Mouse (Mus musculus) megakaryocyte, embryonic 14.5 days (primary cell): ENCODE data around the gene Tes. TPM values are rescaled to one million over a fixed set of nuclear protein-coding genes. Genes with fewer than 3 reads are reported as not detected.
"Not testable (repeated sequence)": the region's sequence is repeated elsewhere in the genome, so short reads cannot be mapped to it uniquely, and the experiment has no call there.

Experiments used
- H3K27me3 ChIP-seq: replicated peaks from 2 replicates; pipeline ENCODE3; 2012; ENCODE audit warnings: inconsistent platforms
- H3K36me3 ChIP-seq: replicated peaks from 2 replicates; pipeline ENCODE3; 2012; ENCODE audit warnings: low read length, inconsistent platforms, mixed read lengths
- H3K4me1 ChIP-seq: 2 replicates; pipeline ENCODE4 v1.6.1; 2012; ENCODE audit warnings: inconsistent platforms
- H3K4me3 ChIP-seq: replicated peaks from 2 replicates; pipeline ENCODE3; 2012; ENCODE audit warnings: moderate library complexity, mild to moderate bottlenecking, inconsistent platforms
- H3K9me3 ChIP-seq: 2 replicates; pipeline ENCODE4 v1.6.1; 2012; ENCODE audit warnings: inconsistent platforms
- FLI1 ChIP-seq: IDR thresholded peaks from 2 replicates; pipeline ENCODE4 v1.6.1; 2012; ENCODE audit warnings: low read length, inconsistent platforms, mixed read lengths
- GATA1 ChIP-seq: IDR thresholded peaks from 3 replicates; pipeline ENCODE4 v1.6.1; 2012; ENCODE audit warnings: mixed read lengths, low read length, inconsistent platforms, borderline replicate concordance
- polyA plus RNA-seq: library from polyadenylated mRNA; stranded (reverse); fragments of >175 nt; gene quantifications from 2 replicates; pipeline ENCODE4 v1.2.3, GENCODE M21; 2012; ENCODE audit warnings: low replicate concordance; ENCODE audit not compliant: insufficient read depth

Tes gene
- polyA plus RNA-seq, 1 experiment: 12.8 TPM

DNA sequence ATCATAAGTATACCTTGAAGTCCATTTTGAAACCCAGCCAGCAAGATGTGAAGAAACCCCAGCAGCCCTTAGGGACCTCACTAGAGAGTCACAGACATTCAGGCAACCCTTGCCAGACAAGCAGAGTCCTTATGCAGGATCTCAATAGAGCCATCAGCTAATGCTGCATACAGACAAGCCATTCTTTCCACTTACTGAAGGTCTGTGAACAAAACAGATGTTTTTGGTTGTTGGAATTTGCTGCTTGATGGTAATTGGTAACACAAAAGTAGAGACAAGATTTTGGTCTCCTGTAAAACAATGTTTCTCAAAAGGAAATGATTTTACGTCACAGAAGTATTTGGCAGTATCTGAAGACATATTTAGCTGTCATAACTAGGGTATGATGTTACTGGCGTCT is 10.2 kb upstream of the Tes start:
- TF ChIP-seq FLI1 (no peak), GATA1 (no peak)
- Histone ChIP-seq H3K9me3 (no peaks in the 10 kb centered on the region), H3K36me3 (no peaks in the 10 kb centered on the region), H3K27me3 (no peaks in the 10 kb centered on the region), H3K4me3 (no peak overlapping the region), H3K4me1 (peaks cover 23% of the 10 kb centered on the region)

DNA sequence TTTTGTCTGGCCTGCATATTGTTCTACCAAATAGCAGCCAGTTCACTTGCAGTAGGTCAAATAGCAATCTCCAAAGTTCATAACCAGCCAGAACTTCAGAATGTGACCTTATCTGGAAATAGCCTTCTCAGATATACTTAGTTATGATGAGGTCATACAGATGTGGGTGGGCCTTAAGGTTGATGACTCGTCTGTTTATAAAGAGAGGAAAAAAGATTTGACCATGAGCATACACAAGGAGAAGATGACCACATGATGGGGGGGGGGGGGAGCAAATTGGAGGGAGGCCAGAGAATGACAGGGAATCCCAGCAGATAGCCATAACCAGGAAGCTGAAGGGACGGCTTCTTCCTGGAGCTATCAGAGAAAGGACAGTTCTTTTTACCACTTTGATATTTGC is 9.3 kb upstream of the Tes start:
- H3K27me3 ChIP-seq: no peaks in the 10 kb centered on the region
- TF ChIP-seq GATA1 (no peak), FLI1 (no peak)
- H3K9me3 ChIP-seq: no peaks in the 10 kb centered on the region
- H3K36me3 ChIP-seq: no peaks in the 10 kb centered on the region
- peaks cover 23% of the 10 kb centered on the region for H3K4me1 ChIP-seq
- H3K4me3 ChIP-seq: no peak overlapping the region

DNA sequence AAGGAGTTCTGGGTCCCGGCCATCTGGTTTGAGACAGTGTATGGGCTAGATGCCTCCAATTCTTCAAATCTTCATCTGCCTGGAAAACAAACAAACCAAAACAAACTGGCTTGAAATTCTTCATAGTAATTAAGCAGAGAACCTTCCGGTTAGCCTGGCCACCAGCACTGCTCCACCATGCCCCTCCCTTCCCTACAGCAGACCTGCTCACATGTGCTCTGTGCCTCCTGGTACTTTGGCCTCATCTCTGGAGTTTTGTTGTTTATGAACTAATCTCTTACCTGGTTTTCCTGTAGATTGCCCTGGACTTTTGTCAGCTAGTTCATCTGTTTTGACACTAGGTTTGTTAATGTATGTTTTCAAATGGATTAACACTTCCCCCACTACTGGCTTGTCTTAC is 5.4 kb upstream of the Tes start:
- TF ChIP-seq GATA1 (no peak), FLI1 (no peak)
- Histone ChIP-seq H3K27me3 (no peaks in the 10 kb centered on the region), H3K4me3 (no peak overlapping the region), H3K36me3 (no peaks in the 10 kb centered on the region), H3K4me1 (peaks cover 20% of the 10 kb centered on the region), H3K9me3 (no peaks in the 10 kb centered on the region)

DNA sequence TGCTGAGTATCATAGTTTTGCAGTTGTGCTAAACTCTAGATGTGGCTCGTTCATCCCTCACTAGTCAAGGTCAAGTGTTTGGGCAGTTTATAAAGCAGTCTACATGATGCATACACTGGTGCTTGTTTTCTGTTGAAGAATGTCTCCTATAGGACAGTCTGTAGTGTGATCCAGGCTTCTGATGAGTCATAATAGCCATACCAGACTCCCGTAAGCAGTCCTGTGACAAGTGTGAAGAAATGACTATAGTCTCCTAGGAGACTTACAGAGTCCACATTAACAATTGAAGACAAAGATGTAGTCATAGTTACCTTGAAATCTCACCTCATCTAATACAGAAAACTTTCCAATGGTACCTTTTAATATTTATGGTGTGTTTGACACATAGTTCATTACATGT is 4.8 kb upstream of the Tes start:
- Histone ChIP-seq H3K4me3 (no peak overlapping the region), H3K36me3 (no peaks in the 10 kb centered on the region), H3K9me3 (no peaks in the 10 kb centered on the region), H3K4me1 (peaks cover 27% of the 10 kb centered on the region), H3K27me3 (no peaks in the 10 kb centered on the region)
- TF ChIP-seq FLI1 (no peak), GATA1 (no peak)

DNA sequence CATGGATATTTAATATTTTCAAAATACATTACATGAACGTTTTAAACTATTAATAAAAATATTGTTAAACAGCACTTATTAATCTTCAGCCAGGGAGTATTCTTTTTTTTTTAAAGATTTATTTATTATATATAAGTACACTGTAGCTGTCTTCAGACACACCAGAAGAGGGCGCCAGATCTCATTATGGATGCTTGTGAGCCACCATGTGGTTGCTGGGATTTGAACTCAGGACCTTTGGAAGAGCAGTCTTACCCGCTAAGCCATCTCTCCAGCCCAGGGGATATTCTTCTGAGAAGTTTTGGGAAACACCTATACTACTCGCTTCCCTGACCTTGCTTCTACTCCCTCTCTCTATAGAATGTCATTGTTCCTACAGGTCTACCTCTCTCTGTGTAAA is 3.1 kb upstream of the Tes start:
- H3K36me3 ChIP-seq, H3K27me3 ChIP-seq, H3K9me3 ChIP-seq, H3K4me3 ChIP-seq: not testable (repeated sequence)
- peaks cover 27% of the 10 kb centered on the region for H3K4me1 ChIP-seq

DNA sequence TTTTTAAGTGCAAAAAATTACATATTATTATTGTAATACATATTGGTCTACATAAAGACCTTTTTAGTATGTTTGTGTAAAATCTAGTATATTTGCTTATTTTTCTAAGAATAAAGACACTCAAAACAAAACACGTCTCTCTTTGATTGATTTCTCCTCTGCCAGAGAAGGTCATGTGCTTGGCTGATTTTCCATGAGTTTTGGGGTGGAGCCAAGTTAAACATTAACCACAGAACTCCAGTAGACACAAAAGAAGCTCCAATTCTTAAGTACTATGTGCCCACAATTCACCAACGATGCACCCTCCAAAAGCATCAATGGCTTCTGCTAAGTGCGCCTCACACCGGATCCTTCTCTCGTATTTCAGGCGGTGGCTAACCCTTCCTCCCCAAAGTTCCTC is 2.6 kb upstream of the Tes start:
- H3K4me3 ChIP-seq: no peak overlapping the region
- H3K4me1 ChIP-seq: peaks cover 27% of the 10 kb centered on the region
- H3K9me3 ChIP-seq: no peaks in the 10 kb centered on the region
- TF ChIP-seq GATA1 (no peak), FLI1 (no peak)
- no peaks in the 10 kb centered on the region for H3K27me3 ChIP-seq
- H3K36me3 ChIP-seq: no peaks in the 10 kb centered on the region

DNA sequence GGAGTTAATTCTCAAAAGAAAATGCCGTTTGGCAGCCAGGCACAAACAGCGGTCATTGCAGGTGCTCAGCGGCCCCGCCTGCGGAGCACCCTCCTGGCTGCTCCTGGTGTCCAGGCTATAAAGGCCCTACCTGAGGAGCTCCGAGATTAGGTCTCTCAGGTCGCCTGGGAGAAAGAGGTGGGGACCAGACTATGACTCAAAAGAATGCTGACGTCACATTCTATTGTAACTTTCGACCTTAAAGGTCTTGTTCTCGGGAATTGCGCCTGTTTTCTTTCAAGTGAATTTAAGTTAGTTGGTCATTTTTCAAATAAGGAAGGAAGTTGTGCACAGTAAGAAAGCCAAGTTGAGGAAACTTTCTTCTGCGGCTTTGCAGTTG is 831 bp downstream of the Tes start:
- H3K4me3 ChIP-seq: peak overlapping the region; percentile 92
- H3K36me3 ChIP-seq: no peaks in the 10 kb centered on the region
- TF ChIP-seq GATA1 (no peak), FLI1 (no peak)
- H3K9me3 ChIP-seq: no peaks in the 10 kb centered on the region
- H3K27me3 ChIP-seq: no peaks in the 10 kb centered on the region
- peaks cover 37% of the 10 kb centered on the region for H3K4me1 ChIP-seq

DNA sequence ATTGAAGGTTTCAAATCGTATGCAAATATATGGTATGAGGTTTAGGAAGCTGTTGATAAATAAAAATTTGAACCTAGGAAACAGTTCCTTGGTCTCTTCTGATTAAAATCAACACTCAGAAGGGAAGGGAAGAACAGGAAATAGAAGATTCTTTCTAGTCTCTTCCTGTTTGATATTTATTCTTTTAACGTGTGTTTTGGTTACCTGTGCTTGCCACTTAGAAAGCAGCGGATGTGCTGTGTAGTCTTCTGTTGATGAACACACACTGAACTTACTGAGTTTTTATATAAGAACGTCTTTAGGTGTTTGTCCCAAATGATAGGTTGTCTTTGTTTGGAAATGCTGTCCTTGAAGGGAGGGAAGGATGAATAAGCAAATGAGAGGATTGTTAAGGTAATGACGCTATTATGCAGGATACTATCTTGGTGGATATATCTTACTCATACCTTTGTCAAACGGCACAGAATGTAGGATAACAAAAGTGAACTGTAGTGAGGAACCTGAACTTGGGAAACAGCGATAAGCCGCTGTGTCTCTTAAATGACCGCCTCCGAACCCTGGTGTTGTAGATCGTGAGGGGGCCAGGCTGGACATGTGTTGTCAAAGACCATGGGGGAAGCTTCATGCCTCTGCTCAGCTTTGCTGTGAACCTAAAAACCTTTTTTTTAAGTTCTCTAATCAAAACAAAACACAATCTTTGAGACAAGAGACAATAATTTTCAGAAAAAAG is 1.4 kb downstream of the Tes start:
- TF ChIP-seq FLI1 (no peak), GATA1 (no peak)
- H3K27me3 ChIP-seq: no peaks in the 10 kb centered on the region
- H3K4me1 ChIP-seq: peaks cover 38% of the 10 kb centered on the region
- H3K4me3 ChIP-seq: peak overlapping the region; percentile 92
- H3K9me3 ChIP-seq: no peaks in the 10 kb centered on the region
- no peaks in the 10 kb centered on the region for H3K36me3 ChIP-seq

DNA sequence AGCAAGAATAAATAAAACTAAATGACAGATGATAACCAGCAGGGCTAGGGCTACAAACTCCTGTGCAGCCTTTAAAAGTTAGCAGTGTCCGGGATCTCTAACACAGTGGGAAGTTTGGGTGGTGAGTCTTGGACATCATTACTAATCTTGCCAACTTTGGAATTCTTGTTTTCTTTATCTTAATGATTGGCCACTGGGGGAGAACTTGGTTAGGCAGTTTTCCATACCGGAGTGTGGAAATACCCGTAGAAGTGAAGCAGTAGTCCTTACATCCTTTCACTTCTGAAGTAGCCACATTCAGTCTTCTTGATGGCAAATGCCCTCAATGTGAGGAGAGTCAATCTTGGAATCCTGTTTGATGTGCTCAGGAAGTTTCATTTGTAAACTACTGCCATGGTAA is 7.0 kb downstream of the Tes start:
- Histone ChIP-seq H3K27me3 (no peaks in the 10 kb centered on the region), H3K4me1 (peaks cover 33% of the 10 kb centered on the region), H3K36me3 (no peaks in the 10 kb centered on the region), H3K4me3 (no peak overlapping the region), H3K9me3 (no peaks in the 10 kb centered on the region)
- TF ChIP-seq FLI1: no peak
- TF ChIP-seq GATA1: no peak

DNA sequence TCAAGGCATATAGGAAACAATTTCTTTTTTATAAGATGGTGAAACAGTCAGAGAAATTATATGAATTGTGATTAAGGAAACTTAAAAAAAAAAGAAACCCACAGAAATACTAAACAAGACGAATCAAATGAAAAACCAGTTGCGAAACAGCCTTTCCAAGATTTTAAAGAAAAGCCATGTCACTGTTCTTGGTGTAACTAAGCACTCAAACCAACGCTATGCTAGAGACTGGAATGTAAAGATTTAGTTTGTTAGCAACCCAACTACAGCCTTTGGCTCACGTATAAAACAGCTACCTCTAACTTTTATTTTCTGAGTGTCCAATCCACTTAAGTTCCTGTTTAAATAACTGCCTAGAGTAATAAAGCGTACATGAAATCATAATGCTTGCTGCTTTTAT is 7.4 kb downstream of the Tes start:
- peaks cover 33% of the 10 kb centered on the region for H3K4me1 ChIP-seq
- no peaks in the 10 kb centered on the region for H3K9me3 ChIP-seq
- TF ChIP-seq FLI1 (no peak), GATA1 (no peak)
- H3K36me3 ChIP-seq: no peaks in the 10 kb centered on the region
- H3K4me3 ChIP-seq: no peak overlapping the region
- no peaks in the 10 kb centered on the region for H3K27me3 ChIP-seq
